Mouse (Mus musculus): ENCODE results near the gene Trmt11. TPM values are rescaled to one million over a fixed set of nuclear protein-coding genes. Genes with fewer than 3 reads are reported as not detected.
"Not testable (repeated sequence)": the region's sequence is repeated elsewhere in the genome, so short reads cannot be mapped to it uniquely, and the experiment has no call there.

Trmt11 gene
- polyA plus RNA-seq, 1 experiment from 2014 or later = 12.8 TPM

DNA sequence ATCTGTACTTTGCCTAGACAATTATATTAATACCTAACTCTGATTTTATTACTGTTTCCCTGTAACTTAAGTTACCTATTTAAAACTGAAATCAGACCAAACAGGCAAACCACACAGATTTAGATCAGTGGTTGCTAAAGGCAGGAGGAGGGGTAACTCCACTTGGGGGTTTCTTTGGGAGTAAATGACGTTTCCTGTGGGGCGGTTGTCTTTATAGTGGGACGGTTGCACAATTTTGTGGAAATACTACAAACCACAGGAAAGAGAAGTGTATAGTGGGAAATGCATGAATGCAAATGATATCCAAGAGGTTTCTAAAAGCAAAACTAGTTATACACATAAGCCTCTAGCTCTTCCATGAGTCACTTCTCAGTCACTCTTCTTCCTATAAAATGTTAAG lies 50.6 kb downstream of the Trmt11 start:
- no peak for ATAC-seq
- Histone ChIP-seq H3K4me3 (ENCODE audit: low read depth, low read length) (no peak overlapping the region), H3K4me2 (replicated peaks; ENCODE audit: low read depth) (no peak overlapping the region), H3K27ac (ENCODE audit: low read depth, low read length) (no peak overlapping the region), H3K9me3 (ENCODE audit: control insufficient read depth) (no peaks in the 10 kb centered on the region), H3K4me1 (replicated peaks; ENCODE audit: control insufficient read depth, insufficient read depth, low read length) (no peaks in the 10 kb centered on the region), H3K9ac (ENCODE audit: low read depth, low read length) (no peak overlapping the region), H3K36me3 (ENCODE audit: control insufficient read depth, insufficient read depth) (peaks cover 13% of the 10 kb centered on the region; the same call in 1 of the 2 replicates), H3K27me3 (replicated peaks; ENCODE audit: control insufficient read depth, insufficient read depth, low read length) (no peaks in the 10 kb centered on the region)
- TF ChIP-seq CTCF (IDR thresholded peaks at IDR 0.05; ENCODE audit: low read depth) = no peak
- WGBS = 82% methylated on average over 3 of the region's 3 CpGs

DNA sequence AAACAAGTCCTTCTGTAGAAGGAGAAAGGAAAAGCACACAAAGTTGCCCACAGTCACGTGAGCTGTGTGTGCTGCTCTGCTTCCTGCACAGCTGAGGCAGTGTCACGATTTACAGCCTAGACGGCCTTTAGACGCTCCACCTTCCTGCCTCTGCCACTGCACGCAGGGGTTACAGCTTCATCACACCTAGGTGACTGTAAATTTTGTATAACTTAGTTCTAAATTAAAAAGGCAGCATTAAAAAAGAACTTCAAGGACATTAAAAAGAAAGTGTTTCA lies 62.1 kb downstream of the Trmt11 start:
- Histone ChIP-seq H3K27ac (ENCODE audit: low read depth, low read length) (no peak overlapping the region), H3K4me3 (ENCODE audit: low read depth, low read length) (no peak overlapping the region), H3K36me3 (ENCODE audit: control insufficient read depth, insufficient read depth) (peaks cover 11% of the 10 kb centered on the region), H3K4me1 (replicated peaks; ENCODE audit: control insufficient read depth, insufficient read depth, low read length) (no peaks in the 10 kb centered on the region), H3K4me2 (replicated peaks; ENCODE audit: low read depth) (no peak overlapping the region), H3K9ac (ENCODE audit: low read depth, low read length) (no peak overlapping the region), H3K27me3 (replicated peaks; ENCODE audit: control insufficient read depth, insufficient read depth, low read length) (no peaks in the 10 kb centered on the region), H3K9me3 (ENCODE audit: control insufficient read depth) (no peaks in the 10 kb centered on the region)
- TF ChIP-seq CTCF (IDR thresholded peaks at IDR 0.05; ENCODE audit: low read depth) = no peak
- WGBS = 48% methylated on average over 5 of the region's 5 CpGs
- no peak for ATAC-seq

DNA sequence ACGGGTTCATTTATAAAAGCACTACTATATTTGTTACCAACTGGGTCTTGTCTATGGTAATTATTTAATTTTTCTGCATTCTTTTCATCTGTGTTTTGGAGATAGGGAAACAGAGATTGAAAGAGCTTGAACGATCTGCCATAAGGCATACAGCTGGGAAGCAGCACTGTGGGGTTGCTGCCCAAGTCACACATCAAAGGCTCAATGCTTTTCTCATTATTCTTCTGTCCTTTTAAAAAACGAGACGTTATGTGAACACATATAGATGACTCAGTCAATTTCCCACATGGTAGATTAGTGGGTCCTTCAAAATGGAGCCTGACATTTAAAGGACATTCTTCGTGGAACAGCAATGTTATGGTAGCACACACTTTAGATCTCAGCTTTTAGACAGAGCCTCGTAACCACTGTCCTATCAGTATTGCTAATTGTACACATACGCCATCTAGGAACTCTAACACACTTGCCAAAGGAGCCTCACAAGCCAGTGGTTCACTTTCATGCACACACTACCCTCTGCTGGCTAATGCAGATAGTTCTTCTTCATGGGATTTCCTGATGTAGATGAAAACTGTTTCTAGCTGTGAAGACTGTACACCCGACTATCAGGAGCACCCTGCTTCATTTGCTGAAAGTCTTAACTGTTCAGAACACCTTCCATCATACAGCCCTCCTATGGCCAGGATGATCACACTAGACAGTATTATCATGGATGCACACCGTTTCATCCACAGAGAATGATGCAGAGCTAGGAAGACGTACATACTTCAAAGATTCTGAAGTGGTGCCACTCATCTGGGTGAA lies 62.6 kb downstream of the Trmt11 start:
- 0 out of 2 replicates have a peak, but pooled peaks have one; percentile 22 for ATAC-seq
- H3K36me3 ChIP-seq (ENCODE audit: control insufficient read depth, insufficient read depth) = peaks cover 15% of the 10 kb centered on the region
- no peak overlapping the region for H3K4me2 ChIP-seq (replicated peaks; ENCODE audit: low read depth)
- H3K9me3 ChIP-seq (ENCODE audit: control insufficient read depth) = no peaks in the 10 kb centered on the region
- WGBS = 73% methylated on average over 10 of the region's 10 CpGs
- no peak overlapping the region for H3K4me3 ChIP-seq (ENCODE audit: low read depth, low read length)
- H3K9ac ChIP-seq (ENCODE audit: low read depth, low read length) = no peak overlapping the region
- TF ChIP-seq CTCF (IDR thresholded peaks at IDR 0.05; ENCODE audit: low read depth) = peak; percentile 77
- no peak overlapping the region for H3K27ac ChIP-seq (ENCODE audit: low read depth, low read length)
- H3K27me3 ChIP-seq (replicated peaks; ENCODE audit: control insufficient read depth, insufficient read depth, low read length) = no peaks in the 10 kb centered on the region
- no peaks in the 10 kb centered on the region for H3K4me1 ChIP-seq (replicated peaks; ENCODE audit: control insufficient read depth, insufficient read depth, low read length)

GRCm38 (mm10) chr10:30535930-30536329 lies 64.6 kb downstream of the Trmt11 start:
- ATAC-seq = not testable (repeated sequence)
- WGBS = 94% methylated on average over 7 of the region's 7 CpGs

DNA sequence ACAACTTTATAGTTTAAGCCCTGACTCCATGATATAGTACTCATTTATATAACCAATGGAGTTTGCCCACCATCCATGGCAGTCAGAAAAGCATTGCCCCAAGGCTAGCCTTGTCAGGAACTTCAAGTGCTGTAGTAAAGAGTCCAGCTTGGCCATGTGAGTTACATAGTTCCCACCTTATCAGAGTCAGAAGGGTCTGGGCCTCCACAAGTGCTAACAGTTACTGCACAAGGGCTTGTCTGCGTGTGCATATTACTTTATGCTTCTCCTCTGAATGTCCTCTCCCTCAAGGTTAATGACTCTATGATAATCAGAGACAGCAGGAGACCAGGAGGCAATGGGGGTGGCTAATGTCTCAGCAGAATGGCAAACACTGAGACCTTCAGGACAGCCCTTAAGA lies 73.4 kb downstream of the Trmt11 start:
- H3K9ac ChIP-seq (ENCODE audit: low read depth, low read length) = no peak overlapping the region
- TF ChIP-seq CTCF (IDR thresholded peaks at IDR 0.05; ENCODE audit: low read depth) = no peak
- H3K9me3 ChIP-seq (ENCODE audit: control insufficient read depth) = no peaks in the 10 kb centered on the region
- ATAC-seq = peak; percentile 45; the same call in 1 of the 2 replicates
- 54% methylated on average over 1 of the region's 1 CpGs for WGBS
- no peak overlapping the region for H3K27ac ChIP-seq (ENCODE audit: low read depth, low read length)
- 0 out of 2 replicates have a peak, but pooled peaks cover 3% of the 10 kb centered on the region for H3K4me1 ChIP-seq (replicated peaks; ENCODE audit: control insufficient read depth, insufficient read depth, low read length)
- H3K36me3 ChIP-seq (ENCODE audit: control insufficient read depth, insufficient read depth) = no peaks in the 10 kb centered on the region
- H3K4me3 ChIP-seq (ENCODE audit: low read depth, low read length) = no peak overlapping the region
- no peaks in the 10 kb centered on the region for H3K27me3 ChIP-seq (replicated peaks; ENCODE audit: control insufficient read depth, insufficient read depth, low read length)
- H3K4me2 ChIP-seq (replicated peaks; ENCODE audit: low read depth) = no peak overlapping the region

More at GRCm38 (mm10) chr10:30535930-30536329, 64.6 kb downstream of the Trmt11 start:
- not testable (repeated sequence) for H3K4me2 ChIP-seq (replicated peaks; ENCODE audit: low read depth); H3K4me3 ChIP-seq (ENCODE audit: low read depth, low read length); H3K9me3 ChIP-seq (ENCODE audit: control insufficient read depth); H3K9ac ChIP-seq (ENCODE audit: low read depth, low read length); H3K4me1 ChIP-seq (replicated peaks; ENCODE audit: control insufficient read depth, insufficient read depth, low read length); H3K27me3 ChIP-seq (replicated peaks; ENCODE audit: control insufficient read depth, insufficient read depth, low read length); H3K27ac ChIP-seq (ENCODE audit: low read depth, low read length)
- H3K36me3 ChIP-seq (ENCODE audit: control insufficient read depth, insufficient read depth) = peaks cover 15% of the 10 kb centered on the region

GRCm38 (mm10) chr10:30521727-30522126 lies 78.8 kb downstream of the Trmt11 start:
- Histone ChIP-seq H3K9me3 (ENCODE audit: control insufficient read depth) (no peaks in the 10 kb centered on the region), H3K4me2 (replicated peaks; ENCODE audit: low read depth) (no peak overlapping the region), H3K4me3 (ENCODE audit: low read depth, low read length) (no peak overlapping the region), H3K36me3 (ENCODE audit: control insufficient read depth, insufficient read depth) (no peaks in the 10 kb centered on the region), H3K4me1 (replicated peaks; ENCODE audit: control insufficient read depth, insufficient read depth, low read length) (no peaks in the 10 kb centered on the region), H3K27ac (ENCODE audit: low read depth, low read length) (no peak overlapping the region), H3K9ac (ENCODE audit: low read depth, low read length) (no peak overlapping the region), H3K27me3 (replicated peaks; ENCODE audit: control insufficient read depth, insufficient read depth, low read length) (no peaks in the 10 kb centered on the region)
- no peak for ATAC-seq
- TF ChIP-seq CTCF (IDR thresholded peaks at IDR 0.05; ENCODE audit: low read depth) = no peak
